Mouse (Mus musculus) embryonic facial prominence, embryonic 12.5 days (tissue): ENCODE results near the gene Ubb. TPM values are rescaled to one million over a fixed set of nuclear protein-coding genes. Genes with fewer than 3 reads are reported as not detected.

Source experiments
- ATAC-seq: fragments of 200-750 bp; cut with Nextera tagmentation; 2 replicates; pipeline ENCODE4 v1.8.0; 2017; ENCODE audit not compliant: insufficient number of reproducible peaks, insufficient read depth, low FRiP score, low TSS enrichment
- H3K27ac ChIP-seq: fragments of 300-500 bp; sonication (generic); 2 replicates; pipeline ENCODE4 v1.5.1; 2016; ENCODE audit warnings: mild to moderate bottlenecking
- H3K27me3 ChIP-seq: fragments of 300-500 bp; sonication (generic); 2 replicates; pipeline ENCODE4 v1.6.1; 2016; ENCODE audit warnings: mild to moderate bottlenecking, moderate library complexity
- H3K36me3 ChIP-seq: fragments of 300-500 bp; sonication (generic); 2 replicates; pipeline ENCODE4 v1.6.1; 2016; ENCODE audit warnings: mild to moderate bottlenecking
- H3K4me1 ChIP-seq: fragments of 300-500 bp; sonication (generic); 2 replicates; pipeline ENCODE4 v1.6.1; 2016
- H3K4me2 ChIP-seq: fragments of 300-500 bp; sonication (generic); replicated peaks from 2 replicates; pipeline ENCODE4 v1.6.1; 2016; ENCODE audit warnings: mild to moderate bottlenecking, moderate library complexity
- H3K4me3 ChIP-seq: fragments of 300-500 bp; sonication (generic); 2 replicates; pipeline ENCODE4 v1.5.1; 2016; ENCODE audit warnings: mild to moderate bottlenecking
- H3K9ac ChIP-seq: fragments of 300-500 bp; sonication (generic); 2 replicates; pipeline ENCODE4 v1.6.1; 2016; ENCODE audit warnings: mild to moderate bottlenecking, moderate library complexity
- H3K9me3 ChIP-seq: fragments of 300-500 bp; sonication (generic); 2 replicates; pipeline ENCODE4 v1.6.1; 2016; ENCODE audit warnings: mild to moderate bottlenecking, moderate library complexity
- WGBS: fragments of 180-500 bp; shearing (Covaris S2); methylation state at CpG from one replicate; pipeline ENCODE4 v1.1.7; 2016; 5-methylcytosine and 5-hydroxymethylcytosine counted together
- polyA plus RNA-seq: library from polyadenylated mRNA; unstranded; fragments of >200 nt; fragmentation: Nextera tagmentation; extraction: Ambion mirVana; gene quantifications from 2 replicates; pipeline ENCODE4 v1.2.1, GENCODE M21; 2016

Ubb gene
- polyA plus RNA-seq, 1 experiment from 2014 or later = 3,442 TPM

DNA sequence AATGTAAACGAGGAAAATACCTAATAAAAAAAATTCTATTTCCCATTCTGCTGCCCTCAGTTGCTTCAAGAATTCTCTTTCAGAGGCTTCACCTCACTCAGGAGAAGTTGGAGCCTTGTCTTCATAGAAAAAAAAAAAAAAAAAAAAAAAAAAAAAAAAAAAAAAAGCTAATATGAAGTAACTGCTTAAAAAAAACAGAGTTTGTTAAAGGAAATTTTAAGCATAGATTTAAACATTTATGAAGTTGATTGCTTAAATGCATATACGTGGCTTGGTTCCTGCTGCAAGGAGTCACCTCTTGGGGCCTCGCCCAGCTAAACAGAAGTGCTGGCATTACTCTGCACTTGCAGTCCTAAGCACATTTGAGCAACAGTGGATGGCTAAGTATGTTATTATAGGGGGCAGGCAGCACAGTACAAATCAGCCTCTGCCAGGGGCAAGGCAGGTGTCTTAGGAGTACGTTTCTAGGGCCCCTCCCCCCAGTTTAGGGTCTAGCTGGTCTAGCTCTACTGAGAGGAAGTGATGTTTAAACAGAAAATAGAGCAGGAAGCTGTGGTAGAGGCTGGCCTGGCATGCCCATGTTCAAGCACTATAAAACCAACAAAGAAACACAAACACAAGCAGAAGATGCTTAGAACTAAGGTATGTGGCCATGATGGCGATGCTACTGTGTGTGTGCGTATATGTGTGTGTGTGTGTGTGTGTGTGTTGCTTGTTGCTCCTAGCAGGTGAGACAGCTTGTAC lies 23.2 kb downstream of the Ubb start, which contains the start of gene Trpv2:
Gene Trpv2 (plus strand): TSS at position 528 of the 744 bp plus-strand sequence.
- Histone ChIP-seq H3K9me3 (no peaks in the 10 kb centered on the region), H3K9ac (peak within 1 kb of the TSS; percentile 54; the same call in 1 of the 2 replicates), H3K36me3 (no peaks in the 10 kb centered on the region), H3K4me2 (peak within 1 kb of the TSS; percentile 99), H3K4me3 (peak within 1 kb of the TSS; percentile 51), H3K4me1 (peaks cover 11% of the 10 kb centered on the region), H3K27ac (no peak within 1 kb of the TSS), H3K27me3 (peaks cover 5% of the 10 kb centered on the region; the same call in 1 of the 2 replicates)
- no peak for ATAC-seq
- WGBS = 82% methylated on average over 6 of the region's 6 CpGs

DNA sequence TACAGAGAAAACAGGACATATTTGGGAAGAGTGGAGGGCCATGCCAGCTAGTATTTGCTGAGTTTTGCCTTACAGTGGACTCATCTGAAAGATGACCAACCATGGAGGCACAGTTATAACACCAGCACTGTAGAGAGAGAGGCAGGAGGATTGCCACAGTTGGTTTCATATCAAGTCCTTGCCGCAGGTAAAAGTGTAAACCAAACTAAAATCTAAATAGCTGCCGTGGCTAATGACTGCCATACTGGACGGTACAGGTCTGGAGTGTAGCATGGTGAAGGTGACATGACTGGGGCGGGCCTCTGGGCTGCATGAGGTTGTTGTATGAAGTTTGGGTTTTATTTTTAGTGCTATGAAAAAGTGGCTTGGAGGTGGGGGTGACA lies 23.7 kb downstream of the Ubb start:
- Histone ChIP-seq H3K9ac (no peak overlapping the region), H3K4me3 (no peak overlapping the region), H3K4me1 (peaks cover 11% of the 10 kb centered on the region), H3K27ac (no peak overlapping the region), H3K4me2 (no peak overlapping the region), H3K36me3 (no peaks in the 10 kb centered on the region), H3K27me3 (peaks cover 5% of the 10 kb centered on the region; the same call in 1 of the 2 replicates), H3K9me3 (no peaks in the 10 kb centered on the region)
- 73% methylated on average over 4 of the region's 4 CpGs for WGBS
- no peak for ATAC-seq

DNA sequence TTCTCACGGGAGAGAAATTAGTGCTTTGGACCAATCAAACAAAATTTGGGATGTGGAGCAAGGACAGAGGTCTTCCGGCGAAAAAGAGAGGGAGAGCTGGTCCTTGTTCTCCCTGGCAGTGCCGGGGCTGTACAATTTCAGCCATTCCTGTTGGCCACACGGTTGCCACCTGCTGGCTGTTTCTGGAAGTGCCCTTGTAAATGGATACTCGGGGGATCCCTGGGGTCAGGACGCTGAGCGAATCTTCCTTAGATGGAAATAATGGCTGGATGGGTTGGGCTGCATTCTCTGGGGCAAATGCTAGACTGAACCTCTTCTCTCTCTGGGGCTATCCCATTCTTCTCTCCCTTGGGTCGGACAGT lies 24.3 kb downstream of the Ubb start:
- WGBS = 2% methylated on average over 9 of the region's 9 CpGs
- Histone ChIP-seq H3K9me3 (no peaks in the 10 kb centered on the region), H3K9ac (peak overlapping the region; percentile 54), H3K36me3 (no peaks in the 10 kb centered on the region), H3K27me3 (peaks cover 5% of the 10 kb centered on the region; the same call in 1 of the 2 replicates), H3K4me2 (peak overlapping the region; percentile 99), H3K4me3 (peak overlapping the region; percentile 51), H3K4me1 (peaks cover 11% of the 10 kb centered on the region), H3K27ac (0 out of 2 replicates have a peak overlapping the region, but pooled peaks have one; percentile 57)
- ATAC-seq = peak; percentile 54; the same call in 1 of the 2 replicates

DNA sequence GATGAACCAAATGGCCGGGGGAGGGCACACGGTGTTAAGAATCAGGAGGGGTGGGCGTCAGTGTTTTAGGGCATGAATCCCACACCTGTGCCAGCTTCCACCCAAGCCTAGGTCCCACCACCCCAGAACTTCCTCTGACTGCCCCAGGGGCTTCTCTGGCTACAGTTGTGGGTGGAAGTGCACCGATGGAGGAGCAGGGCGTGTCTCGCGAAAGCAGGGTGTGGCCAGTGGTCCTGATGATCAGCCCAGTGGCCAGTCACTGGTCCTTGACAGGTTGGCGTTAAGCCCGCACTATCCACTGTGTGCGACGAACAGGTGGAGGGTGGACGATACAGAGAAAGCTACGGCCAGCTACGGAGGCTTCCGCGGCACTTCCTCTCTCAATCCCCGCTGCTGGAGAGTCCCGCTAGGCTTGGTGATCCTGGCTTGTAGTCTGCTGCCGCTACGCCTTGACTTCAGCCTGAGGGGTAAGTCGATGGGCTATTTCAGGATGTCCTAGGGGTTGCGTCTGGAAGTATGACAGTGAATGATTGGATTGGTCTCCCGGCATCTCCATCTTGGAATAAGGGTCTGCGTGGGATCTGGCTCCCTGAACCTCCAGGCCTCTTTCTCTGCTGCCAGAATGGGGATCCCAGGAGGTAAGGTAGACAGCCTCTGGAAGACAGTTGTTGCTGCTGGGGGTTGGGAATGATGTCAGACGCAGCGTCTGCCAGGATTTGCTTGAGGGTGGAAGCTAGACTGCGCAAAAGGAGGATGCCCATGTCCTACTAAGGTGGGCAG lies 24.9 kb downstream of the Ubb start:
- H3K9me3 ChIP-seq = no peaks in the 10 kb centered on the region
- peak overlapping the region; percentile 99 for H3K4me2 ChIP-seq
- H3K4me1 ChIP-seq = peaks cover 11% of the 10 kb centered on the region
- WGBS = 7% methylated on average over 27 of the region's 27 CpGs
- H3K36me3 ChIP-seq = no peaks in the 10 kb centered on the region
- peaks cover 5% of the 10 kb centered on the region; the same call in 1 of the 2 replicates for H3K27me3 ChIP-seq
- H3K27ac ChIP-seq = 0 out of 2 replicates have a peak overlapping the region, but pooled peaks have one; percentile 57
- H3K9ac ChIP-seq = peak overlapping the region; percentile 54
- peak overlapping the region; percentile 51 for H3K4me3 ChIP-seq
- ATAC-seq = 0 out of 2 replicates have a peak, but pooled peaks have one; percentile 43

DNA sequence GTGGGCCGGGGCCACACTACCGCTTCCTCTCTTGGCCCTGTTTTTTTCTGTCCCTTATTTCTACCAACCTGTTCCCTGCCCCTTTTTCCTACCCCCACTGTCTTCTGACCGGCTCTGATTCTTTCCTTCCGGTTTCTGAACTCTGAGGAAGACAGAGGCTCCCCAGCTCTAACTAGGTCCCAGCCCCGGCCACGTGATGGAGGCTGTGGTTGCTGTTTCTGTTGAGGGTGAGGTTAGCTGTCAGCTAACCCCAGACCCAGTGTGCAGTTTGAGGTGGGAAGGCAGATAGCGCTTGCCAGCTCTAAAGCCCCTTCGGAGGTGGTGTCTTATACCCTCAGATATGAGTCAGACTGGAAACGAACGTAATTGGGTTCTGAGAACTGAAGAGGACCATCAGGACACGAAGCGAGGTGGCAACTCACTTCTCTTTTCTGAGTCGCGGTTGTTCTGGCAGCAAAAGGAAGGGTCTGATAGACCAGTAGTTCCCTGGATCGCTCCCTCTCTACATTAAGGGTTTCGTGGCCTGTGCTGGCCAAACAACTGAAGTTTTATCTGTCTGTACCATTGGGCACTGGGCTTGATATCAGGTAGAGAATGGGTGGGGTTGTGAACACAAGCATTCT lies 25.7 kb downstream of the Ubb start:
- Histone ChIP-seq H3K36me3 (no peaks in the 10 kb centered on the region), H3K27ac (no peak overlapping the region), H3K9me3 (no peaks in the 10 kb centered on the region), H3K4me2 (peak overlapping the region; percentile 99), H3K4me1 (peaks cover 11% of the 10 kb centered on the region), H3K27me3 (peaks cover 5% of the 10 kb centered on the region; the same call in 1 of the 2 replicates), H3K4me3 (no peak overlapping the region), H3K9ac (no peak overlapping the region)
- WGBS = 59% methylated on average over 16 of the region's 16 CpGs
- ATAC-seq = no peak

DNA sequence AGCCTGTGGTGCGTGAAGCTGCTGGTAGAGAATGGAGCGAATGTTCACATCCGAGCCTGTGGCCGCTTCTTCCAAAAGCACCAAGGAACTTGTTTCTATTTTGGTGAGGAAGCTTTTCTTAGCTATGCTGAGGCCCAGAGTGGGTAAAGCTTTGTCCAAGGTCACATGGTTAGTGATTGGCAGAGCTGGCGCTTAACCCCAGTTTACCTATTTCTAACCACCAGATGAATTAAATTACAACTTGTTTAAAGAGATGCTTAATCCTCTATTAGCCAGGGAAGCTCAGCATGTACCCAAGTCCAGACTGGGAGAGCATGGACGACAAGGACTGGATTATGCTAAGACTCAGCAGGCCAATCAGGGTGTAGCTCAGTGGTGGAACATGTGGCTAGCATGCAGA lies 32.1 kb downstream of the Ubb start:
- Histone ChIP-seq H3K27me3 (no peaks in the 10 kb centered on the region), H3K27ac (no peak overlapping the region), H3K9ac (no peak overlapping the region), H3K4me2 (no peak overlapping the region), H3K4me3 (no peak overlapping the region), H3K9me3 (no peaks in the 10 kb centered on the region), H3K4me1 (no peaks in the 10 kb centered on the region), H3K36me3 (no peaks in the 10 kb centered on the region)
- no peak for ATAC-seq
- 73% methylated on average over 6 of the region's 6 CpGs for WGBS

DNA sequence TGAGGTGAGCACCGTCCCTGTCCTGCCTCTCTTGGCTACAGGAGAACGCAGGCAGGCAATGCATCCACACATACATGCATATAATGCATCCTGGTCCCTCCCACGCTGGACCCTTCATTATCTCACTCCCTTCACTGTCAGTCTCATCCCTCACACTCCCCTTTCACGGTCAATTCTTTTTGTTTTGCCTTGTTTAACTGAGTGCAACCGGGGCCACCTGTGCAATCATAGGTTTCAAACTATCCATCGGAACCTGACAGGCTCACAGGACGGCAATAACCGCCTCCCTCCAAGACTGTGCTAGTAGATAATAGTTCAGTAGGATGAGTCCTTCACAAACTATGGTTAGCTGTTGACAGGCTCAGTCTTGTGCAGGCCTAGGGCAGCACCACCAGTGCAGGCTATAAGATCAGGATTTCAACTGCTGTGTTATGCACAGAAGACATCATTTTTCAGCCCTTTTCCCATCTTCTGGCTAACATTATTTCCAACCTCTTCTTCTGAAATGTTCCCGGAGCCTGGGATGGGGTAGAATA lies 33.8 kb downstream of the Ubb start:
- no peaks in the 10 kb centered on the region for H3K9me3 ChIP-seq
- no peaks in the 10 kb centered on the region for H3K27me3 ChIP-seq
- no peak overlapping the region for H3K9ac ChIP-seq
- ATAC-seq = no peak
- H3K4me1 ChIP-seq = no peaks in the 10 kb centered on the region
- H3K4me3 ChIP-seq = no peak overlapping the region
- no peaks in the 10 kb centered on the region for H3K36me3 ChIP-seq
- H3K27ac ChIP-seq = no peak overlapping the region
- WGBS = 83% methylated on average over 9 of the region's 9 CpGs
- H3K4me2 ChIP-seq = no peak overlapping the region

DNA sequence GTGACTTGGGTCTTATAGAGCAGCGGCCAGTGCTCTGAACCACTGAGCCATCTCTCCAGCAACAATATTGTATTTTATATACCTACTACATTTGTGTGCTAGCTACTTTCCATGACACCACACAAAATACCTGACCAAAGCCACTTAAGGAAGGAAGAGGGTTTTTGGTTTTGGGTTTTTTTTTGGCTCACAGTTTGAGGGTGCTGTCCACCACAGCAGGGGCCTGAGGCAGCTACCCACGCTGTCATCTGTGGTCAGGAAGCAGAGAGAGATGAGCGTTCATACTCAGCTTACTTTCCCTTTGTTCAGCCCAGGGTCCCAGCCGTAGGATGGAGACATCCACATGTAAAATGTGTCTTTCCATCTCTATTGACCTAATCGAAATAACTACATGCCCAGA lies 36.1 kb downstream of the Ubb start:
- H3K27me3 ChIP-seq = no peaks in the 10 kb centered on the region
- H3K9me3 ChIP-seq = no peaks in the 10 kb centered on the region
- no peak overlapping the region for H3K4me3 ChIP-seq
- no peak overlapping the region for H3K9ac ChIP-seq
- H3K4me2 ChIP-seq = no peak overlapping the region
- no peak overlapping the region for H3K27ac ChIP-seq
- no peak for ATAC-seq
- H3K4me1 ChIP-seq = no peaks in the 10 kb centered on the region
- WGBS = 86% methylated on average over 5 of the region's 5 CpGs
- H3K36me3 ChIP-seq = no peaks in the 10 kb centered on the region

DNA sequence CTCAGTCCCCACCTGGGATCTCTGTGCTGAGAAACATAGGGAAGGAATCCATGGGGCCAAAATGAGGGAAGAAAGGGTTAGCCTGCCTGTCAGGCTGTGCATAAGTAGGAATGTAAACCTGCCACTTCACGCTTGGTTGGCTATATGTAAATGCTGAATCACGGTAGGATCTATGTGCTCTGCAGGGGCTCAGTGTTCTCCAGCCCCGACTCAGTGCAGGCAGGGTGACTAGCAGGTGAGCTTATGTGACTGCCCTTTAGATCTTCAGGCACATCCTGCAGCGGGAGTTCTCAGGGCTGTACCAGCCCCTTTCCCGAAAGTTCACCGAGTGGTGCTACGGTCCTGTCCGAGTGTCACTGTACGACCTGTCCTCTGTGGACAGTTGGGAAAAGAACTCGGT lies 38.4 kb downstream of the Ubb start:
- Histone ChIP-seq H3K9ac (no peak overlapping the region), H3K4me1 (no peaks in the 10 kb centered on the region), H3K27ac (no peak overlapping the region), H3K9me3 (no peaks in the 10 kb centered on the region), H3K4me3 (no peak overlapping the region), H3K36me3 (no peaks in the 10 kb centered on the region), H3K4me2 (no peak overlapping the region), H3K27me3 (no peaks in the 10 kb centered on the region)
- WGBS = 75% methylated on average over 10 of the region's 10 CpGs
- ATAC-seq = no peak

DNA sequence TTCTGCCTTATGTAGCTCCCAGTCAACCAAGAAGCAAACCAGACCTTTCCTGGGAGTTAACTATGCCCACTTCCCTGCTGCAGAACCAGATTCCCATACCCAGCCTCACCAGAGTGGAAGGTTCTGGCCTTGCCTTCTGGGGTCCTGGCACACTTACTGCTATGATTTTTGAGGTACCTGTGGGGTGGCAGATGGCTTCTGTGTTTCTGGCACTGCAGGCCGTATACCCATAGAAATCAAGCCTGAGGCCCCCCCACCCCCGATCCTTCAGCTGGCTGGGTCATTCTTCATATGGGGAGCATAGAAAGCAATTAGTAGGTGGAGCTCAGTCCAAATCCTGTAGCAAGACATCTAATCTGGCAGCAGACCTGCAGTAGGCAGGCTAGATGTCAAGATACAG lies 40.1 kb downstream of the Ubb start:
- Histone ChIP-seq H3K27me3 (no peaks in the 10 kb centered on the region), H3K4me2 (no peak overlapping the region), H3K4me1 (no peaks in the 10 kb centered on the region), H3K9me3 (no peaks in the 10 kb centered on the region), H3K4me3 (no peak overlapping the region), H3K9ac (no peak overlapping the region), H3K36me3 (no peaks in the 10 kb centered on the region), H3K27ac (no peak overlapping the region)
- no peak for ATAC-seq
- WGBS = 81% methylated on average over 2 of the region's 2 CpGs

DNA sequence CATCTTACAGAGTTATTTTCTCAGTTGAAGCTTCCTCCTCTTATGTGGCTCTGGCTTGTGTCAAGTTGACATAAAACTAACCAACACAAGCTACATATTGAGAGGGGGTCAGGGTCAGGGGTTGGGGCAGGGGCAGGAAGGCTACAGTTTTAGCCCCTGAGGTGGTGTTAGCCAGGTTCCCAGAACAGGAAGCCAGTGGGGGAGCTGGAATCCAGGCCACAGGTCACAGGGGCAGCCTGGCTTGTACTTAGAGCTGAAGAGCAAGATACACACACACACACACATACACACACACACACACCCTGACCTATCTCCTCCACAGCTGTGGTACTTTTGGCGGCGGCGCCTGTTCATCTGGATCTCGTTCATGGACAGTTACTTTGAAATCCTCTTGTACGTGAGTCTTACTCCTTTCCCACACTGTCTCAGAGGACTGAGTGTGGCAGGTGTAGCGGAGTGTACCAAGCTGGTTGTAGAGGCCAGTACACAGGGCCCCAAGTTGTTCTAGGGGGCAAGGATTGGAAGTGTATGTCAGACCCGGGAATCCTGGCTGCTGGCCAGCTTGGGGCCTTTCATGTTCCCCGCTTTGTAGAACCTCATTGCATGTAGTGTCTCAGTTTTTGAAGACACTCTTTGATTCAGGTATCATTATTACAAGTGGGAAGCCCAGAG lies 41.1 kb downstream of the Ubb start:
- no peaks in the 10 kb centered on the region for H3K27me3 ChIP-seq
- no peaks in the 10 kb centered on the region for H3K4me1 ChIP-seq
- no peak overlapping the region for H3K9ac ChIP-seq
- no peak overlapping the region for H3K4me3 ChIP-seq
- no peak for ATAC-seq
- WGBS = 61% methylated on average over 8 of the region's 8 CpGs
- no peak overlapping the region for H3K4me2 ChIP-seq
- H3K27ac ChIP-seq = no peak overlapping the region
- H3K9me3 ChIP-seq = no peaks in the 10 kb centered on the region
- H3K36me3 ChIP-seq = no peaks in the 10 kb centered on the region
